Comparison of ENCODE assay signal across 27 mouse cellular contexts in genomic region chr11:116969498-116969897, GRCm38 (mm10). TPM values are rescaled to one million over a fixed set of nuclear protein-coding genes. Genes with fewer than 3 reads are reported as not detected.
A peak's percentile ranks its signal among the peaks of the same experiment; 100 is the strongest.
DNase-seq lines count a peak whose midpoint lies in the region; ATAC-seq and TF ChIP-seq lines count a peak whose summit lies in the region.
"Had no signal": no experiment of that assay in that cellular context is flagged by ENCODE, and none has a peak within 500 bp of the region (broad histone marks: within the 10 kb centered on the region; RNA-seq: fewer than 3 reads in every experiment).

No protein-coding gene starts in this region.

- no peaks in the 10 kb centered on the region for H3K27me3 ChIP-seq in hindbrain, embryonic 13.5 days
- no peaks in the 10 kb centered on the region for H3K27me3 ChIP-seq in hindbrain, embryonic 14.5 days (ENCODE audit: control insufficient read depth, insufficient read depth, low read length)
- no peaks in the 10 kb centered on the region for H3K27me3 ChIP-seq in ES-Bruce4 (ENCODE audit: control insufficient read depth, insufficient read depth, low read length, poor library complexity, severe bottlenecking)
- H3K27me3 ChIP-seq: embryonic facial prominence, embryonic 12.5 days; embryonic facial prominence, embryonic 15.5 days; intestine, embryonic 15.5 days had no signal

- H3K27ac ChIP-seq in hindbrain, embryonic 13.5 days = peak overlapping the region; percentile 32; the same call in 1 of the 2 replicates
- no peak overlapping the region for H3K27ac ChIP-seq in hindbrain, embryonic 14.5 days
- H3K27ac ChIP-seq in ES-Bruce4 (ENCODE audit: insufficient read depth, low read length) = 0 out of 2 replicates have a peak overlapping the region, but pooled peaks have one; percentile 16
- H3K27ac ChIP-seq: embryonic facial prominence, embryonic 12.5 days; embryonic facial prominence, embryonic 15.5 days; heart, adult 2 months; intestine, embryonic 15.5 days had no signal

- 64% methylated on average over 11 of the region's 11 CpGs for WGBS in hindbrain, embryonic 13.5 days
- 58% methylated on average over 11 of the region's 11 CpGs for WGBS in hindbrain, embryonic 14.5 days

- no peak for TF ChIP-seq CTCF in ES-Bruce4 (IDR thresholded peaks at IDR 0.05; ENCODE audit: low read depth, low read length)

- no peak for DNase-seq in hindbrain, embryonic 14.5 days (ENCODE audit: low spot score)
- peak; percentile 61 for DNase-seq in ES-CJ7 (ENCODE audit: low read depth, low spot score)
- DNase-seq in brain, adult 2 months (ENCODE audit: low read depth, low spot score) = peak; percentile 23
- no peak for DNase-seq in cerebellum, postnatal 14 days
- DNase-seq: adrenal gland, adult 8-10 months; adrenal gland, postnatal 25 days; cerebellum, adult 18-20 months; cerebellum, adult 9-10 months; cerebellum, postnatal 25 days; forebrain, postnatal 0 days; gastrocnemius, postnatal 10 days; gastrocnemius, postnatal 36 days; heart, adult 2 months; kidney, adult 11 months had no signal

- H3K4me2 ChIP-seq in hindbrain, embryonic 13.5 days = no peak overlapping the region
- no peak overlapping the region for H3K4me2 ChIP-seq in hindbrain, embryonic 14.5 days (replicated peaks)
- H3K4me2 ChIP-seq: embryonic facial prominence, embryonic 12.5 days; embryonic facial prominence, embryonic 15.5 days; heart, embryonic 11.5 days; intestine, embryonic 15.5 days had no signal

- ATAC-seq in hindbrain, embryonic 13.5 days (ENCODE audit: low FRiP score) = no peak
- ATAC-seq in hindbrain, embryonic 14.5 days (ENCODE audit: low FRiP score) = no peak
- ATAC-seq: activated CD4-positive, CD25-positive, alpha-beta regulatory T cell, adult 4 months; CD4-positive, CD25-positive, alpha-beta regulatory T cell, adult 4 months; forebrain, embryonic 14.5 days; forebrain, postnatal 0 days; hindbrain, embryonic 16.5 days; intestine, embryonic 15.5 days; Patski had no signal

- TF ChIP-seq EP300 in ES-Bruce4 (IDR thresholded peaks at IDR 0.05; ENCODE audit: insufficient read depth, low read depth, low read length) = peak; percentile 41; the same call in 1 of the 2 replicates

- no peak overlapping the region for H3K4me3 ChIP-seq in hindbrain, embryonic 13.5 days
- no peak overlapping the region for H3K4me3 ChIP-seq in hindbrain, embryonic 14.5 days (replicated peaks; ENCODE audit: low read length)
- H3K4me3 ChIP-seq in ES-Bruce4 (ENCODE audit: low read depth, low read length) = no peak overlapping the region
- H3K4me3 ChIP-seq: embryonic facial prominence, embryonic 12.5 days; embryonic facial prominence, embryonic 15.5 days; heart, adult 2 months; intestine, embryonic 15.5 days had no signal

- no peaks in the 10 kb centered on the region for H3K9me3 ChIP-seq in hindbrain, embryonic 13.5 days
- H3K9me3 ChIP-seq in hindbrain, embryonic 14.5 days (ENCODE audit: control insufficient read depth, low read length) = no peaks in the 10 kb centered on the region
- no peaks in the 10 kb centered on the region for H3K9me3 ChIP-seq in ES-Bruce4 (replicated peaks; ENCODE audit: control insufficient read depth, insufficient read depth, low read length, poor library complexity, severe bottlenecking)
- H3K9me3 ChIP-seq: embryonic facial prominence, embryonic 12.5 days; embryonic facial prominence, embryonic 15.5 days; G1E; intestine, embryonic 15.5 days had no signal

- peaks cover 56% of the 10 kb centered on the region for H3K36me3 ChIP-seq in hindbrain, embryonic 13.5 days
- peaks cover 28% of the 10 kb centered on the region for H3K36me3 ChIP-seq in hindbrain, embryonic 14.5 days (replicated peaks; ENCODE audit: control insufficient read depth, insufficient read depth)
- H3K36me3 ChIP-seq in ES-Bruce4 (ENCODE audit: control insufficient read depth, insufficient read depth, low read length, poor library complexity, severe bottlenecking) = no peaks in the 10 kb centered on the region
- H3K36me3 ChIP-seq: embryonic facial prominence, embryonic 12.5 days; embryonic facial prominence, embryonic 15.5 days; G1E; intestine, embryonic 15.5 days had no signal

- no peak overlapping the region for H3K9ac ChIP-seq in hindbrain, embryonic 13.5 days
- H3K9ac ChIP-seq in hindbrain, embryonic 14.5 days = no peak overlapping the region
- no peak overlapping the region for H3K9ac ChIP-seq in ES-Bruce4 (ENCODE audit: low read depth, poor library complexity, severe bottlenecking)
- H3K9ac ChIP-seq: embryonic facial prominence, embryonic 12.5 days; embryonic facial prominence, embryonic 15.5 days; forebrain, postnatal 0 days; intestine, embryonic 15.5 days had no signal

- H3K4me1 ChIP-seq in hindbrain, embryonic 13.5 days (replicated peaks) = peaks cover 62% of the 10 kb centered on the region
- peaks cover 13% of the 10 kb centered on the region for H3K4me1 ChIP-seq in hindbrain, embryonic 14.5 days (replicated peaks; ENCODE audit: control insufficient read depth, insufficient read depth, low read length)
- H3K4me1 ChIP-seq in ES-Bruce4 (ENCODE audit: control insufficient read depth, insufficient read depth, low read length) = peaks cover 45% of the 10 kb centered on the region
- H3K4me1 ChIP-seq: intestine, embryonic 15.5 days had no signal

- no peak for TF ChIP-seq POLR2A in ES-Bruce4 (IDR thresholded peaks at IDR 0.05; ENCODE audit: insufficient read depth, low read length)

RNA-seq across cellular contexts. Expression of gene Mgat5b, which starts 50.8 kb away (rescaled TPM):
- polyA plus RNA-seq in hindbrain, embryonic 13.5 days (2015; fragmentation: Nextera tagmentation; extraction: Ambion mirVana) = 22.8 and 24.5 TPM in 2 replicates
- polyA plus RNA-seq in hindbrain, embryonic 14.5 days (2014; fragmentation: Nextera tagmentation; extraction: Ambion mirVana) = 24.5 and 26.0 TPM in 2 replicates
- polyA plus RNA-seq in ES-Bruce4 (2011; ENCODE audit: insufficient read depth, insufficient read length, low read depth, missing spikeins) = 9.3 and 10.2 TPM in 2 replicates
- polyA plus RNA-seq: activated CD4-positive, CD25-positive, alpha-beta regulatory T cell, adult 4 months; C2C12; CD4-positive, CD25-positive, alpha-beta regulatory T cell, adult 4 months; G1E had no signal

Comparison
In these comparisons a context has a peak if more than half of its experiments do, and no peak if none do; other contexts are left out.
1. DNase-seq: peak in ES-CJ7 (single experiment) and brain, adult 2 months (single experiment); none in hindbrain, embryonic 14.5 days (single experiment) and cerebellum, postnatal 14 days (0 of 2).